Mouse (Mus musculus): Measurements from ENCODE around the gene A430078G23Rik. TPM values are rescaled to one million over a fixed set of nuclear protein-coding genes. Genes with fewer than 3 reads are reported as not detected.
"Not testable (repeated sequence)": the region's sequence is repeated elsewhere in the genome, so short reads cannot be mapped to it uniquely, and the experiment has no call there.

Gene A430078G23Rik
- not detected in 2 replicates for polyA plus RNA-seq (2014; fragmentation: Nextera tagmentation; extraction: Ambion mirVana)

GRCm38 (mm10) chr8:3353189-3353810 is at the start of gene A430078G23Rik:
Gene A430078G23Rik, plus strand, starts transcription at chr8:3353415.
- H3K27ac ChIP-seq (replicated peaks in 1 of 2; ENCODE audit: control insufficient read depth in 1 of 2, insufficient read depth in 1 of 2, low read depth in 2 of 2, low read length in 2 of 2), result no peak within 1 kb of the TSS
- H3K9me3 ChIP-seq (ENCODE audit: control insufficient read depth, low read length), result no peaks in the 10 kb centered on the region
- no peaks in the 10 kb centered on the region for H3K36me3 ChIP-seq (ENCODE audit: control insufficient read depth, insufficient read depth, low read length)
- no peak within 1 kb of the TSS for H3K9ac ChIP-seq (ENCODE audit: low read length)
- H3K4me3 ChIP-seq (ENCODE audit: control insufficient read depth in 1 of 2, insufficient read depth in 1 of 2, low read depth in 1 of 2, low read length in 2 of 2), result no peak within 1 kb of the TSS
- ATAC-seq (ENCODE audit: insufficient number of reproducible peaks, insufficient read depth, low FRiP score, low read depth), result no peak
- H3K4me2 ChIP-seq (ENCODE audit: low read length), result no peak within 1 kb of the TSS
- no peaks in the 10 kb centered on the region for H3K27me3 ChIP-seq (ENCODE audit: control insufficient read depth, insufficient read depth, low read length)
- 66% methylated on average over 13 of the region's 13 CpGs for WGBS
- H3K4me1 ChIP-seq (ENCODE audit: control insufficient read depth in 2 of 2, insufficient read depth in 2 of 2, low read length in 2 of 2), result no peaks in the 10 kb centered on the region

DNA sequence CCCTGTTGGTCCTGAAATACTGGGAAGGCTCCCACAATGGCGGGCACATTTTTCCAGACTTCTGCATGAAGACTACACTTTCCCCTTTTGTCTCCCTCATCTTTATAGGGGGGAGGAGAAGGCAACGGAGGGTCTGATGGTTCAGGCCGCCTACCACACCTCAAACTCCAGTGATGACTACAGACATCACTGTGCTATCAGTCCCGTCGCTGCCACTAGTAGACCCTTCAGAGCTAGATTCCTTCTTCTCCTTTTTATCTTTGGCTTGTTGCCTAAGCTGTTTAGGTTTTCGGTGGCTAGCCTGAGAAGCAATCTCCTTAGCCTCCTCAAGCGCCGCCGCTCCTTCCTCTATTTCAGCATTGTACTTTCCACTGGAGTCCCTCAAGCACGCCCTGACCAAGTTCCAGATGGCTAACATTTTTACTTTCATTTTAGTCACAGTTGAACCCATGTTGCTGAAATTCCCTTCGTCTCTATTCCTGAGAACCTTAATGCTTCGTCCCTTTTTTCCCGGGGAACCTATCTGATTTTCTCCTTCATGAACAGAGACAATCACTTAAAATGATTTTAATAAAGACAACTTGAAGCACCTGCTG is 44.9 kb upstream of the A430078G23Rik start:
- not testable (repeated sequence) for H3K4me3 ChIP-seq (ENCODE audit: control insufficient read depth in 1 of 2, insufficient read depth in 1 of 2, low read depth in 1 of 2, low read length in 2 of 2); H3K9ac ChIP-seq (ENCODE audit: low read length); H3K4me2 ChIP-seq (ENCODE audit: low read length); H3K9me3 ChIP-seq (ENCODE audit: control insufficient read depth, low read length); H3K36me3 ChIP-seq (ENCODE audit: control insufficient read depth, insufficient read depth, low read length); H3K27me3 ChIP-seq (ENCODE audit: control insufficient read depth, insufficient read depth, low read length); H3K27ac ChIP-seq (replicated peaks in 1 of 2; ENCODE audit: control insufficient read depth in 1 of 2, insufficient read depth in 1 of 2, low read depth in 2 of 2, low read length in 2 of 2); ATAC-seq (ENCODE audit: insufficient number of reproducible peaks, insufficient read depth, low FRiP score, low read depth); H3K4me1 ChIP-seq (ENCODE audit: control insufficient read depth in 2 of 2, insufficient read depth in 2 of 2, low read length in 2 of 2)
- WGBS, result 82% methylated on average over 13 of the region's 13 CpGs

- H3K4me2 ChIP-seq (ENCODE audit: low read length), result no peak overlapping the region
- H3K4me1 ChIP-seq (ENCODE audit: control insufficient read depth in 2 of 2, insufficient read depth in 2 of 2, low read length in 2 of 2), result no peaks in the 10 kb centered on the region
- no peak for ATAC-seq (ENCODE audit: insufficient number of reproducible peaks, insufficient read depth, low FRiP score, low read depth)
- H3K4me3 ChIP-seq (ENCODE audit: control insufficient read depth in 1 of 2, insufficient read depth in 1 of 2, low read depth in 1 of 2, low read length in 2 of 2), result no peak overlapping the region
- 72% methylated on average over 11 of the region's 11 CpGs for whole genome bisulfite sequencing
- no peaks in the 10 kb centered on the region for H3K36me3 ChIP-seq (ENCODE audit: control insufficient read depth, insufficient read depth, low read length)
- H3K27me3 ChIP-seq (ENCODE audit: control insufficient read depth, insufficient read depth, low read length), result no peaks in the 10 kb centered on the region
- H3K9ac ChIP-seq (ENCODE audit: low read length), result no peak overlapping the region
- H3K9me3 ChIP-seq (ENCODE audit: control insufficient read depth, low read length), result peaks cover 5% of the 10 kb centered on the region
- H3K27ac ChIP-seq (replicated peaks in 1 of 2; ENCODE audit: control insufficient read depth in 1 of 2, insufficient read depth in 1 of 2, low read depth in 2 of 2, low read length in 2 of 2), result no peak overlapping the region
Observed at GRCm38 (mm10) chr8:3309636-3310035, 43.6 kb upstream of the A430078G23Rik start.

DNA sequence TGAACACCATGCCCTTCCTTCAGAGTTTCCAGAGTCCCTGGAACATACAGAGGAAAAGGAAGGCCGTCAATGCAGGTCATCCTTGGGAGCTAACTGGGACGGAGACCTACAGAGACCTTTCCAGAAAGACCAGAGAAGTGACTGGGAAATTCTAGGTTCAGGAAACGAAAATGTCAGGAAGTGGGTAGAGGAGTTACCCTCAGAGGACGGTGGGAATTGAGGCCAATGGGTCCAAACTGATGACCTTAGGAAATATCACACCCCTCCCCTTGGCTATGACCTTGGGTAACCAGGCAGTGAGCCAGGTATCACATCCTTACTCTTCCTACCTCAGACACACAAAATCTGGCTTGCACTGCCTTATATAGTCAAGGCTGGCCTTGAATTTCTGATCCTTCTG is 41.7 kb upstream of the A430078G23Rik start:
- no peak overlapping the region for H3K9ac ChIP-seq (ENCODE audit: low read length)
- no peaks in the 10 kb centered on the region for H3K4me1 ChIP-seq (ENCODE audit: control insufficient read depth in 2 of 2, insufficient read depth in 2 of 2, low read length in 2 of 2)
- H3K9me3 ChIP-seq (ENCODE audit: control insufficient read depth, low read length), result peaks cover 1% of the 10 kb centered on the region; the same call in 1 of the 2 replicates
- no peak for ATAC-seq (ENCODE audit: insufficient number of reproducible peaks, insufficient read depth, low FRiP score, low read depth)
- no peak overlapping the region for H3K4me3 ChIP-seq (ENCODE audit: control insufficient read depth in 1 of 2, insufficient read depth in 1 of 2, low read depth in 1 of 2, low read length in 2 of 2)
- H3K27ac ChIP-seq (replicated peaks in 1 of 2; ENCODE audit: control insufficient read depth in 1 of 2, insufficient read depth in 1 of 2, low read depth in 2 of 2, low read length in 2 of 2), result no peak overlapping the region
- H3K4me2 ChIP-seq (ENCODE audit: low read length), result no peak overlapping the region
- no peaks in the 10 kb centered on the region for H3K36me3 ChIP-seq (ENCODE audit: control insufficient read depth, insufficient read depth, low read length)
- no peaks in the 10 kb centered on the region for H3K27me3 ChIP-seq (ENCODE audit: control insufficient read depth, insufficient read depth, low read length)
- 62% methylated on average over 4 of the region's 4 CpGs for WGBS

DNA sequence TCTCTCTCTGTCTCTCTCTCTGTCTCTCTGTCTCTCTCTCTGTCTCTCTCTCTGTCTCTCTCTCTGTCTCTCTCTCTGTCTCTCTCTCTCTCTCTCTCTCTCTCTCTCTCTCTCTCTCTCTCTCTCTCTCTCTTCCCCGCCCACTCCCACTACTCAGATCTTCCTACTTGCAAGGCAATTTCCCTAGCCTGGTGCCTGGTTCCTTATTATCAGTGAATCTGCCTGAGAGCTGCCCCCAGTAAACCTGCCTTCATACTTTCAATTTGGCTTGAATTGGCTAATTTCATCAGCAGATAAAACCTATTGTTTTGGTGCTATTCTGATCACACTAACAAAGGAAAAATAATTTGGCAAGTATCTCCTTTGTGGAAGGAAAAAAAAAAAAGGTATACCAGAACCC is 39.8 kb upstream of the A430078G23Rik start:
- not testable (repeated sequence) for ATAC-seq (ENCODE audit: insufficient number of reproducible peaks, insufficient read depth, low FRiP score, low read depth); H3K4me3 ChIP-seq (ENCODE audit: control insufficient read depth in 1 of 2, insufficient read depth in 1 of 2, low read depth in 1 of 2, low read length in 2 of 2); H3K9me3 ChIP-seq (ENCODE audit: control insufficient read depth, low read length); H3K27ac ChIP-seq (replicated peaks in 1 of 2; ENCODE audit: control insufficient read depth in 1 of 2, insufficient read depth in 1 of 2, low read depth in 2 of 2, low read length in 2 of 2); H3K4me2 ChIP-seq (ENCODE audit: low read length); H3K9ac ChIP-seq (ENCODE audit: low read length); H3K4me1 ChIP-seq (ENCODE audit: control insufficient read depth in 2 of 2, insufficient read depth in 2 of 2, low read length in 2 of 2); H3K36me3 ChIP-seq (ENCODE audit: control insufficient read depth, insufficient read depth, low read length); H3K27me3 ChIP-seq (ENCODE audit: control insufficient read depth, insufficient read depth, low read length)
- WGBS, result 64% methylated on average over 1 of the region's 1 CpGs

DNA sequence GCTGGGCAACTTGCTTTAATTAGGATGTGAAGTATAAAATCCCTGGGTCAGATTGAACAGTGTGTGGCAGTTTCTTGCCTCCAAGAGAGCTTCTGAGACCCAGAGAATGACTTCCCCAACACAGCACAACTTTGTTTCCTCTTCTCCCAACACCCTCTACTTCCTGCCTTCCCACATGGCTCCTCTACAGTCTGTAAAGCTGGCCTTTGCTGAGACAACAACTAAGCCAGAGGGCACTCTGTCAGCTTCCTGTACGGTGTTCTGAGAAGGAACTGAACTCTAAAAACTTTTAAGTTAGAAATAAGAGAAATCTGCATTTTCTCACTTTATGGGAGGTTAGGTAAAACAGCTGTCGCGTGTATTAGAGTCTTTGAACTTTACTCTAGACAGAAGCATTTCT is 39.4 kb upstream of the A430078G23Rik start:
- no peaks in the 10 kb centered on the region for H3K36me3 ChIP-seq (ENCODE audit: control insufficient read depth, insufficient read depth, low read length)
- no peak overlapping the region for H3K27ac ChIP-seq (replicated peaks in 1 of 2; ENCODE audit: control insufficient read depth in 1 of 2, insufficient read depth in 1 of 2, low read depth in 2 of 2, low read length in 2 of 2)
- ATAC-seq (ENCODE audit: insufficient number of reproducible peaks, insufficient read depth, low FRiP score, low read depth), result no peak
- no peak overlapping the region for H3K4me2 ChIP-seq (ENCODE audit: low read length)
- H3K9ac ChIP-seq (ENCODE audit: low read length), result no peak overlapping the region
- no peaks in the 10 kb centered on the region for H3K9me3 ChIP-seq (ENCODE audit: control insufficient read depth, low read length)
- 53% methylated on average over 3 of the region's 3 CpGs for WGBS
- no peaks in the 10 kb centered on the region for H3K27me3 ChIP-seq (ENCODE audit: control insufficient read depth, insufficient read depth, low read length)
- no peak overlapping the region for H3K4me3 ChIP-seq (ENCODE audit: control insufficient read depth in 1 of 2, insufficient read depth in 1 of 2, low read depth in 1 of 2, low read length in 2 of 2)
- H3K4me1 ChIP-seq (ENCODE audit: control insufficient read depth in 2 of 2, insufficient read depth in 2 of 2, low read length in 2 of 2), result no peaks in the 10 kb centered on the region

DNA sequence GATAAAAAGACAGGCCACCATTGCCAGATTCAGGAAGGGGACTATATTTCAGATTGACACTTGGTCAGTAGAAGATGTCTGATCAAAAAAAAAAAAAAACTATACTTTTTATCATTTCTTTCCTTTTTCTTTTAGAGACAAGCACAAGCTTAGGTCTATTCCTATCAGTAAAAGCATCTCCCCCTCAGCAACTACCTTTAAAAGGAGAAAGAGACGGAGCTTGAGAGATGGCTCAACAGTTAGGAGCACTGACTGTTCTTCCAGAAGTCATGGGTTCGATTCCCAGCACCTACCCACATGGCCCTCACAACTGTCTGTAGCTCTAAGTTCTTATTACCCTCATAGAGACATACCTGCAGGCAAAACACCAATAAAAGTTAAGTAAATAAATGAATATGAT is 38.9 kb upstream of the A430078G23Rik start:
- 72% methylated on average over 2 of the region's 2 CpGs for WGBS
- Histone ChIP-seq H3K9ac (ENCODE audit: low read length) (no peak overlapping the region), H3K4me3 (ENCODE audit: control insufficient read depth in 1 of 2, insufficient read depth in 1 of 2, low read depth in 1 of 2, low read length in 2 of 2) (no peak overlapping the region), H3K36me3 (ENCODE audit: control insufficient read depth, insufficient read depth, low read length) (no peaks in the 10 kb centered on the region), H3K27ac (replicated peaks in 1 of 2; ENCODE audit: control insufficient read depth in 1 of 2, insufficient read depth in 1 of 2, low read depth in 2 of 2, low read length in 2 of 2) (no peak overlapping the region), H3K4me1 (ENCODE audit: control insufficient read depth in 2 of 2, insufficient read depth in 2 of 2, low read length in 2 of 2) (no peaks in the 10 kb centered on the region), H3K27me3 (ENCODE audit: control insufficient read depth, insufficient read depth, low read length) (no peaks in the 10 kb centered on the region), H3K9me3 (ENCODE audit: control insufficient read depth, low read length) (no peaks in the 10 kb centered on the region), H3K4me2 (ENCODE audit: low read length) (no peak overlapping the region)
- ATAC-seq (ENCODE audit: insufficient number of reproducible peaks, insufficient read depth, low FRiP score, low read depth), result no peak

- Histone ChIP-seq H3K27me3 (ENCODE audit: control insufficient read depth, insufficient read depth, low read length) (no peaks in the 10 kb centered on the region), H3K4me1 (ENCODE audit: control insufficient read depth in 2 of 2, insufficient read depth in 2 of 2, low read length in 2 of 2) (no peaks in the 10 kb centered on the region), H3K36me3 (ENCODE audit: control insufficient read depth, insufficient read depth, low read length) (no peaks in the 10 kb centered on the region), H3K9ac (ENCODE audit: low read length) (no peak overlapping the region), H3K4me2 (ENCODE audit: low read length) (no peak overlapping the region), H3K27ac (replicated peaks in 1 of 2; ENCODE audit: control insufficient read depth in 1 of 2, insufficient read depth in 1 of 2, low read depth in 2 of 2, low read length in 2 of 2) (no peak overlapping the region), H3K9me3 (ENCODE audit: control insufficient read depth, low read length) (no peaks in the 10 kb centered on the region), H3K4me3 (ENCODE audit: control insufficient read depth in 1 of 2, insufficient read depth in 1 of 2, low read depth in 1 of 2, low read length in 2 of 2) (no peak overlapping the region)
- no peak for ATAC-seq (ENCODE audit: insufficient number of reproducible peaks, insufficient read depth, low FRiP score, low read depth)
- WGBS, result 92% methylated on average over 5 of the region's 5 CpGs
Observed at GRCm38 (mm10) chr8:3316585-3316984, 36.6 kb upstream of the A430078G23Rik start.
